Mouse (Mus musculus) megakaryocyte-erythroid progenitor cell, adult 5-6 weeks (primary cell): ENCODE data around the gene G430095P16Rik. TPM values are rescaled to one million over a fixed set of nuclear protein-coding genes. Genes with fewer than 3 reads are reported as not detected.

Source experiments
- ATAC-seq: replicated peaks from 2 replicates; pipeline ENCODE4 v1.8.0; 2016; ENCODE audit warnings: mild to moderate bottlenecking, inconsistent platforms; ENCODE audit not compliant: severe bottlenecking, poor library complexity, low FRiP score, low TSS enrichment
- total RNA-seq, 2 experiments: library from RNA; stranded (forward) in 1 of 2; stranded (reverse) in 1 of 2; fragments of 200-1000, 215-1000 nt in 1 of 2; fragments of >200 nt in 1 of 2; fragmentation: Nextera tagmentation in 1 of 2; gene quantifications; 2 replicates each; pipeline ENCODE4 v1.2.3; 2014 to 2017

The G430095P16Rik gene
- total RNA-seq, 2 experiments from 2014 or later = 11.4 to 28.1 TPM

- peak; percentile 72 for ATAC-seq
These were observed 21.6 kb upstream of the G430095P16Rik start, which contains the start of gene Lyl1 for GRCm38 (mm10) chr8:84700941-84701911. TSS of gene Lyl1 (plus strand) at chr8:84701457.

GRCm38 (mm10) chr8:84702561-84702960 is 20.2 kb upstream of the G430095P16Rik start:
- ATAC-seq = no peak

- no peak for ATAC-seq
These were observed 19.8 kb upstream of the G430095P16Rik start for GRCm38 (mm10) chr8:84702963-84703465.

GRCm38 (mm10) chr8:84703466-84704249 is 19.1 kb upstream of the G430095P16Rik start:
- peak; percentile 13 for ATAC-seq

GRCm38 (mm10) chr8:84704356-84704755 is 18.5 kb upstream of the G430095P16Rik start:
- ATAC-seq = no peak

GRCm38 (mm10) chr8:84704867-84705831 is 17.7 kb upstream of the G430095P16Rik start:
- no peak for ATAC-seq

- ATAC-seq = no peak
These were observed 16.8 kb upstream of the G430095P16Rik start for GRCm38 (mm10) chr8:84705960-84706359.

GRCm38 (mm10) chr8:84706610-84707266 is 16.1 kb upstream of the G430095P16Rik start:
- ATAC-seq = no peak

GRCm38 (mm10) chr8:84707267-84707883 is 15.4 kb upstream of the G430095P16Rik start:
- 0 out of 2 replicates have a peak, but pooled peaks have one; percentile 8 for ATAC-seq

GRCm38 (mm10) chr8:84708071-84708541 is 14.7 kb upstream of the G430095P16Rik start:
- ATAC-seq = no peak

GRCm38 (mm10) chr8:84708774-84709475 is 13.9 kb upstream of the G430095P16Rik start:
- ATAC-seq = peak; percentile 67

GRCm38 (mm10) chr8:84709931-84710330 is 12.9 kb upstream of the G430095P16Rik start:
- ATAC-seq = no peak

- ATAC-seq = no peak
These were observed 11.5 kb upstream of the G430095P16Rik start for GRCm38 (mm10) chr8:84711312-84711711.

- no peak for ATAC-seq
These were observed 10.7 kb upstream of the G430095P16Rik start for GRCm38 (mm10) chr8:84711933-84712758.

GRCm38 (mm10) chr8:84712759-84713120 is 10.1 kb upstream of the G430095P16Rik start:
- no peak for ATAC-seq

GRCm38 (mm10) chr8:84713381-84713780 is 9.4 kb upstream of the G430095P16Rik start:
- no peak for ATAC-seq
